Mouse (Mus musculus): ENCODE data around the gene Parn.

- TF ChIP-seq TCF12 (IDR thresholded peaks at IDR 0.05; ENCODE audit: low read depth, low read length) (no peak), USF1 (IDR thresholded peaks at IDR 0.05; ENCODE audit: low read depth, low read length) (no peak), POLR2A (IDR thresholded peaks at IDR 0.05; ENCODE audit: low read depth, low read length) (no peak), CTCF (conservative IDR thresholded peaks at IDR 0.05 in 1 of 2, IDR thresholded peaks at IDR 0.05 in 1 of 2; ENCODE audit: low read depth in 2 of 2, low read length in 2 of 2) (no peak), NELFE (IDR thresholded peaks at IDR 0.05; ENCODE audit: low read depth, low read length) (no peak), JUND (conservative IDR thresholded peaks at IDR 0.05; ENCODE audit: low read depth, low read length) (no peak), EP300 (IDR thresholded peaks at IDR 0.05; ENCODE audit: low read length) (no peak), HCFC1 (IDR thresholded peaks at IDR 0.05; ENCODE audit: low read depth, low read length) (no peak)
These were observed 82.7 kb downstream of the Parn start for GRCm38 (mm10) chr16:13585234-13585633.
